Mouse (Mus musculus): ENCODE measurements around the gene Epb41l3. TPM values are rescaled to one million over a fixed set of nuclear protein-coding genes. Genes with fewer than 3 reads are reported as not detected.

Epb41l3 gene
- polyA plus RNA-seq, 1 experiment, result 176 TPM

GRCm38 (mm10) chr17:69238810-69239373 lies 163.4 kb downstream of the Epb41l3 start:
- H3K36me3 ChIP-seq (ENCODE audit: control insufficient read depth, insufficient read depth, low read length), result peaks cover 31% of the 10 kb centered on the region
- no peaks in the 10 kb centered on the region for H3K4me1 ChIP-seq (ENCODE audit: control insufficient read depth, insufficient read depth, insufficient read length, low read length)
- no peaks in the 10 kb centered on the region for H3K27me3 ChIP-seq (ENCODE audit: control insufficient read depth, insufficient read depth, low read length)
- WGBS, result 94% methylated on average over 4 of the region's 4 CpGs
- H3K27ac ChIP-seq (ENCODE audit: insufficient read depth, low read depth, low read length), result no peak overlapping the region
- no peak overlapping the region for H3K4me3 ChIP-seq (ENCODE audit: low read depth, low read length)
- TF ChIP-seq POLR2A (IDR thresholded peaks at IDR 0.05; ENCODE audit: low read depth, low read length) (no peak), CTCF (IDR thresholded peaks at IDR 0.05; ENCODE audit: extremely low read depth, insufficient read length, insufficient replicate concordance, low read depth, low read length) (no peak)

GRCm38 (mm10) chr17:69239423-69239822 lies 163.9 kb downstream of the Epb41l3 start:
- no peaks in the 10 kb centered on the region for H3K27me3 ChIP-seq (ENCODE audit: control insufficient read depth, insufficient read depth, low read length)
- 74% methylated on average over 6 of the region's 6 CpGs for WGBS
- H3K4me1 ChIP-seq (ENCODE audit: control insufficient read depth, insufficient read depth, insufficient read length, low read length), result no peaks in the 10 kb centered on the region
- no peak overlapping the region for H3K27ac ChIP-seq (ENCODE audit: insufficient read depth, low read depth, low read length)
- TF ChIP-seq POLR2A (IDR thresholded peaks at IDR 0.05; ENCODE audit: low read depth, low read length), result no peak
- TF ChIP-seq CTCF (IDR thresholded peaks at IDR 0.05; ENCODE audit: extremely low read depth, insufficient read length, insufficient replicate concordance, low read depth, low read length), result no peak
- no peak overlapping the region for H3K4me3 ChIP-seq (ENCODE audit: low read depth, low read length)
- peaks cover 33% of the 10 kb centered on the region for H3K36me3 ChIP-seq (ENCODE audit: control insufficient read depth, insufficient read depth, low read length)

- Histone ChIP-seq H3K27me3 (ENCODE audit: control insufficient read depth, insufficient read depth, low read length) (no peaks in the 10 kb centered on the region), H3K4me1 (ENCODE audit: control insufficient read depth, insufficient read depth, insufficient read length, low read length) (no peaks in the 10 kb centered on the region)
Measured at GRCm38 (mm10) chr17:69255834-69256233, 180.4 kb downstream of the Epb41l3 start.

GRCm38 (mm10) chr17:69256441-69256840 lies 181.0 kb downstream of the Epb41l3 start:
- TF ChIP-seq POLR2A (IDR thresholded peaks at IDR 0.05; ENCODE audit: low read depth, low read length) (no peak), CTCF (IDR thresholded peaks at IDR 0.05; ENCODE audit: extremely low read depth, insufficient read length, insufficient replicate concordance, low read depth, low read length) (peak; percentile 20; the same call in 1 of the 2 replicates)
- WGBS, result 55% methylated on average over 9 of the region's 9 CpGs
- no peaks in the 10 kb centered on the region for H3K27me3 ChIP-seq (ENCODE audit: control insufficient read depth, insufficient read depth, low read length)

More at GRCm38 (mm10) chr17:69255834-69256233, 180.4 kb downstream of the Epb41l3 start:
- Histone ChIP-seq H3K27ac (ENCODE audit: insufficient read depth, low read depth, low read length) (no peak overlapping the region), H3K4me3 (ENCODE audit: low read depth, low read length) (no peak overlapping the region), H3K36me3 (ENCODE audit: control insufficient read depth, insufficient read depth, low read length) (peaks cover 60% of the 10 kb centered on the region)
- no peak for TF ChIP-seq CTCF (IDR thresholded peaks at IDR 0.05; ENCODE audit: extremely low read depth, insufficient read length, insufficient replicate concordance, low read depth, low read length)
- TF ChIP-seq POLR2A (IDR thresholded peaks at IDR 0.05; ENCODE audit: low read depth, low read length), result no peak
- 81% methylated on average over 9 of the region's 9 CpGs for WGBS

GRCm38 (mm10) chr17:69263810-69264565 lies 188.5 kb downstream of the Epb41l3 start:
- Histone ChIP-seq H3K27me3 (ENCODE audit: control insufficient read depth, insufficient read depth, low read length) (no peaks in the 10 kb centered on the region), H3K27ac (ENCODE audit: insufficient read depth, low read depth, low read length) (no peak overlapping the region), H3K4me1 (ENCODE audit: control insufficient read depth, insufficient read depth, insufficient read length, low read length) (no peaks in the 10 kb centered on the region), H3K4me3 (ENCODE audit: low read depth, low read length) (no peak overlapping the region), H3K36me3 (ENCODE audit: control insufficient read depth, insufficient read depth, low read length) (peaks cover 58% of the 10 kb centered on the region)
- 83% methylated on average over 15 of the region's 15 CpGs for WGBS
- TF ChIP-seq CTCF (IDR thresholded peaks at IDR 0.05; ENCODE audit: extremely low read depth, insufficient read length, insufficient replicate concordance, low read depth, low read length) (no peak), POLR2A (IDR thresholded peaks at IDR 0.05; ENCODE audit: low read depth, low read length) (no peak)

More at GRCm38 (mm10) chr17:69256441-69256840, 181.0 kb downstream of the Epb41l3 start:
- Histone ChIP-seq H3K4me1 (ENCODE audit: control insufficient read depth, insufficient read depth, insufficient read length, low read length) (no peaks in the 10 kb centered on the region), H3K4me3 (ENCODE audit: low read depth, low read length) (no peak overlapping the region), H3K36me3 (ENCODE audit: control insufficient read depth, insufficient read depth, low read length) (peaks cover 58% of the 10 kb centered on the region), H3K27ac (ENCODE audit: insufficient read depth, low read depth, low read length) (no peak overlapping the region)

- TF ChIP-seq CTCF (IDR thresholded peaks at IDR 0.05; ENCODE audit: extremely low read depth, insufficient read length, insufficient replicate concordance, low read depth, low read length), result no peak
- TF ChIP-seq POLR2A (IDR thresholded peaks at IDR 0.05; ENCODE audit: low read depth, low read length), result no peak
- no peak overlapping the region for H3K4me3 ChIP-seq (ENCODE audit: low read depth, low read length)
- peaks cover 50% of the 10 kb centered on the region for H3K36me3 ChIP-seq (ENCODE audit: control insufficient read depth, insufficient read depth, low read length)
- H3K27ac ChIP-seq (ENCODE audit: insufficient read depth, low read depth, low read length), result no peak overlapping the region
- no peaks in the 10 kb centered on the region for H3K27me3 ChIP-seq (ENCODE audit: control insufficient read depth, insufficient read depth, low read length)
- H3K4me1 ChIP-seq (ENCODE audit: control insufficient read depth, insufficient read depth, insufficient read length, low read length), result no peaks in the 10 kb centered on the region
- WGBS, result 56% methylated on average over 4 of the region's 4 CpGs
Measured at GRCm38 (mm10) chr17:69265171-69265570, 189.7 kb downstream of the Epb41l3 start.

- TF ChIP-seq POLR2A (IDR thresholded peaks at IDR 0.05; ENCODE audit: low read depth, low read length) (no peak), CTCF (IDR thresholded peaks at IDR 0.05; ENCODE audit: extremely low read depth, insufficient read length, insufficient replicate concordance, low read depth, low read length) (no peak)
- Histone ChIP-seq H3K27me3 (ENCODE audit: control insufficient read depth, insufficient read depth, low read length) (no peaks in the 10 kb centered on the region), H3K36me3 (ENCODE audit: control insufficient read depth, insufficient read depth, low read length) (peaks cover 54% of the 10 kb centered on the region), H3K4me1 (ENCODE audit: control insufficient read depth, insufficient read depth, insufficient read length, low read length) (no peaks in the 10 kb centered on the region), H3K4me3 (ENCODE audit: low read depth, low read length) (no peak overlapping the region), H3K27ac (ENCODE audit: insufficient read depth, low read depth, low read length) (no peak overlapping the region)
- WGBS, result 68% methylated on average over 17 of the region's 17 CpGs
Measured at GRCm38 (mm10) chr17:69265759-69266463, 190.4 kb downstream of the Epb41l3 start.
